Mouse (Mus musculus): ENCODE measurements at regions not wholly inside any gene's neighbourhood (a gene's known extent, or its start where the extent isn't known, plus 50 kb on each side); places are given as distances from the start of the nearest gene placed in this dataset.

GRCm38 (mm10) chr13:112171940-112172715, 116.1 kb upstream of the Ankrd55 start:
- no peak overlapping the region for H3K4me3 ChIP-seq (ENCODE audit: low read depth, low read length)
- no peak overlapping the region for H3K9ac ChIP-seq (ENCODE audit: low read depth, low read length)
- H3K9me3 ChIP-seq (replicated peaks; ENCODE audit: control insufficient read depth, low read length, poor library complexity, severe bottlenecking), result no peaks in the 10 kb centered on the region
- no peak overlapping the region for H3K4me2 ChIP-seq (ENCODE audit: low read length)
- H3K4me1 ChIP-seq (ENCODE audit: control insufficient read depth, insufficient read depth, low read length), result no peaks in the 10 kb centered on the region
- WGBS, result 87% methylated on average over 11 of the region's 11 CpGs
- H3K27ac ChIP-seq (ENCODE audit: low read length), result no peak overlapping the region
- no peaks in the 10 kb centered on the region for H3K36me3 ChIP-seq (ENCODE audit: control insufficient read depth, insufficient read depth, low read length)
- H3K27me3 ChIP-seq (ENCODE audit: control insufficient read depth, insufficient read depth, low read depth, low read length), result no peaks in the 10 kb centered on the region
- no peak for ATAC-seq

GRCm38 (mm10) chr13:112173973-112174372, 114.3 kb upstream of the Ankrd55 start:
- H3K9me3 ChIP-seq (replicated peaks; ENCODE audit: control insufficient read depth, low read length, poor library complexity, severe bottlenecking), result no peaks in the 10 kb centered on the region
- ATAC-seq, result no peak
- no peak overlapping the region for H3K4me2 ChIP-seq (ENCODE audit: low read length)
- no peaks in the 10 kb centered on the region for H3K4me1 ChIP-seq (ENCODE audit: control insufficient read depth, insufficient read depth, low read length)
- no peak overlapping the region for H3K27ac ChIP-seq (ENCODE audit: low read length)
- no peaks in the 10 kb centered on the region for H3K36me3 ChIP-seq (ENCODE audit: control insufficient read depth, insufficient read depth, low read length)
- H3K4me3 ChIP-seq (ENCODE audit: low read depth, low read length), result no peak overlapping the region
- no peaks in the 10 kb centered on the region for H3K27me3 ChIP-seq (ENCODE audit: control insufficient read depth, insufficient read depth, low read depth, low read length)
- no peak overlapping the region for H3K9ac ChIP-seq (ENCODE audit: low read depth, low read length)
- 92% methylated on average over 8 of the region's 8 CpGs for WGBS

GRCm38 (mm10) chr13:112178031-112178430, 110.2 kb upstream of the Ankrd55 start:
- Histone ChIP-seq H3K9ac (ENCODE audit: low read depth, low read length) (no peak overlapping the region), H3K4me1 (ENCODE audit: control insufficient read depth, insufficient read depth, low read length) (no peaks in the 10 kb centered on the region), H3K36me3 (ENCODE audit: control insufficient read depth, insufficient read depth, low read length) (no peaks in the 10 kb centered on the region), H3K27ac (ENCODE audit: low read length) (no peak overlapping the region), H3K4me2 (ENCODE audit: low read length) (no peak overlapping the region), H3K9me3 (replicated peaks; ENCODE audit: control insufficient read depth, low read length, poor library complexity, severe bottlenecking) (no peaks in the 10 kb centered on the region), H3K4me3 (ENCODE audit: low read depth, low read length) (no peak overlapping the region), H3K27me3 (ENCODE audit: control insufficient read depth, insufficient read depth, low read depth, low read length) (no peaks in the 10 kb centered on the region)
- 95% methylated on average over 4 of the region's 4 CpGs for WGBS
- no peak for ATAC-seq

- ATAC-seq, result no peak
- Histone ChIP-seq H3K4me2 (ENCODE audit: low read length) (no peak overlapping the region), H3K9me3 (replicated peaks; ENCODE audit: control insufficient read depth, low read length, poor library complexity, severe bottlenecking) (no peaks in the 10 kb centered on the region), H3K4me1 (ENCODE audit: control insufficient read depth, insufficient read depth, low read length) (no peaks in the 10 kb centered on the region), H3K27ac (ENCODE audit: low read length) (no peak overlapping the region), H3K36me3 (ENCODE audit: control insufficient read depth, insufficient read depth, low read length) (no peaks in the 10 kb centered on the region), H3K27me3 (ENCODE audit: control insufficient read depth, insufficient read depth, low read depth, low read length) (no peaks in the 10 kb centered on the region), H3K9ac (ENCODE audit: low read depth, low read length) (no peak overlapping the region), H3K4me3 (ENCODE audit: low read depth, low read length) (no peak overlapping the region)
- 96% methylated on average over 10 of the region's 10 CpGs for WGBS
These were observed 104.3 kb upstream of the Ankrd55 start for GRCm38 (mm10) chr13:112183996-112184395.

- ATAC-seq, result no peak
- 37% methylated on average over 10 of the region's 12 CpGs for WGBS
- no peaks in the 10 kb centered on the region for H3K27me3 ChIP-seq (ENCODE audit: control insufficient read depth, insufficient read depth, low read depth, low read length)
These were observed 103.1 kb upstream of the Ankrd55 start for GRCm38 (mm10) chr13:112185116-112185515.

GRCm38 (mm10) chr13:112187226-112187625, 101.0 kb upstream of the Ankrd55 start:
- Histone ChIP-seq H3K4me1 (ENCODE audit: control insufficient read depth, insufficient read depth, low read length) (no peaks in the 10 kb centered on the region), H3K9me3 (replicated peaks; ENCODE audit: control insufficient read depth, low read length, poor library complexity, severe bottlenecking) (no peaks in the 10 kb centered on the region), H3K4me3 (ENCODE audit: low read depth, low read length) (no peak overlapping the region), H3K27ac (ENCODE audit: low read length) (no peak overlapping the region), H3K36me3 (ENCODE audit: control insufficient read depth, insufficient read depth, low read length) (no peaks in the 10 kb centered on the region), H3K27me3 (ENCODE audit: control insufficient read depth, insufficient read depth, low read depth, low read length) (no peaks in the 10 kb centered on the region), H3K4me2 (ENCODE audit: low read length) (no peak overlapping the region), H3K9ac (ENCODE audit: low read depth, low read length) (no peak overlapping the region)
- no peak for ATAC-seq
- WGBS, result 54% methylated on average over 3 of the region's 3 CpGs

More at GRCm38 (mm10) chr13:112185116-112185515, 103.1 kb upstream of the Ankrd55 start:
- no peak overlapping the region for H3K4me3 ChIP-seq (ENCODE audit: low read depth, low read length)
- H3K4me2 ChIP-seq (ENCODE audit: low read length), result no peak overlapping the region
- H3K4me1 ChIP-seq (ENCODE audit: control insufficient read depth, insufficient read depth, low read length), result no peaks in the 10 kb centered on the region
- H3K9me3 ChIP-seq (replicated peaks; ENCODE audit: control insufficient read depth, low read length, poor library complexity, severe bottlenecking), result no peaks in the 10 kb centered on the region
- no peak overlapping the region for H3K27ac ChIP-seq (ENCODE audit: low read length)
- H3K9ac ChIP-seq (ENCODE audit: low read depth, low read length), result no peak overlapping the region
- no peaks in the 10 kb centered on the region for H3K36me3 ChIP-seq (ENCODE audit: control insufficient read depth, insufficient read depth, low read length)

- no peak for ATAC-seq
- H3K4me1 ChIP-seq (ENCODE audit: control insufficient read depth, insufficient read depth, low read length), result no peaks in the 10 kb centered on the region
- no peak overlapping the region for H3K9ac ChIP-seq (ENCODE audit: low read depth, low read length)
- no peaks in the 10 kb centered on the region for H3K27me3 ChIP-seq (ENCODE audit: control insufficient read depth, insufficient read depth, low read depth, low read length)
- 81% methylated on average over 7 of the region's 7 CpGs for WGBS
- no peak overlapping the region for H3K4me2 ChIP-seq (ENCODE audit: low read length)
- no peaks in the 10 kb centered on the region for H3K9me3 ChIP-seq (replicated peaks; ENCODE audit: control insufficient read depth, low read length, poor library complexity, severe bottlenecking)
- H3K36me3 ChIP-seq (ENCODE audit: control insufficient read depth, insufficient read depth, low read length), result no peaks in the 10 kb centered on the region
- no peak overlapping the region for H3K4me3 ChIP-seq (ENCODE audit: low read depth, low read length)
- H3K27ac ChIP-seq (ENCODE audit: low read length), result no peak overlapping the region
These were observed 99.9 kb upstream of the Ankrd55 start for GRCm38 (mm10) chr13:112188313-112188712.

- Histone ChIP-seq H3K4me1 (ENCODE audit: control insufficient read depth, insufficient read depth, low read length) (no peaks in the 10 kb centered on the region), H3K9ac (ENCODE audit: low read depth, low read length) (no peak overlapping the region), H3K27me3 (ENCODE audit: control insufficient read depth, insufficient read depth, low read depth, low read length) (no peaks in the 10 kb centered on the region), H3K36me3 (ENCODE audit: control insufficient read depth, insufficient read depth, low read length) (no peaks in the 10 kb centered on the region), H3K9me3 (replicated peaks; ENCODE audit: control insufficient read depth, low read length, poor library complexity, severe bottlenecking) (no peaks in the 10 kb centered on the region), H3K27ac (ENCODE audit: low read length) (no peak overlapping the region), H3K4me3 (ENCODE audit: low read depth, low read length) (no peak overlapping the region), H3K4me2 (ENCODE audit: low read length) (no peak overlapping the region)
- ATAC-seq, result no peak
- 92% methylated on average over 18 of the region's 18 CpGs for WGBS
These were observed 99.3 kb upstream of the Ankrd55 start for GRCm38 (mm10) chr13:112188741-112189476.

GRCm38 (mm10) chr13:112189605-112190004, 98.6 kb upstream of the Ankrd55 start:
- Histone ChIP-seq H3K4me1 (ENCODE audit: control insufficient read depth, insufficient read depth, low read length) (no peaks in the 10 kb centered on the region), H3K4me3 (ENCODE audit: low read depth, low read length) (no peak overlapping the region), H3K27me3 (ENCODE audit: control insufficient read depth, insufficient read depth, low read depth, low read length) (no peaks in the 10 kb centered on the region), H3K4me2 (ENCODE audit: low read length) (no peak overlapping the region), H3K9me3 (replicated peaks; ENCODE audit: control insufficient read depth, low read length, poor library complexity, severe bottlenecking) (no peaks in the 10 kb centered on the region), H3K27ac (ENCODE audit: low read length) (no peak overlapping the region), H3K9ac (ENCODE audit: low read depth, low read length) (no peak overlapping the region), H3K36me3 (ENCODE audit: control insufficient read depth, insufficient read depth, low read length) (no peaks in the 10 kb centered on the region)
- 37% methylated on average over 5 of the region's 5 CpGs for WGBS
- no peak for ATAC-seq

Data from midbrain, embryonic 16.5 days (tissue).